Mouse (Mus musculus) spleen, adult 18-20 months (tissue): Measurements from ENCODE around the gene Kif1a.

Source experiments
- DNase-seq, 2 experiments: peaks; one replicate each; pipeline ENCODE4 v3.0.0; 2022; ENCODE audit warnings: mixed read lengths in 2 of 2

Kif1a gene

GRCm38 (mm10) chr1:93101571-93102061, at the start of gene Kif1a:
Gene Kif1a, minus strand, starts transcription at chr1:93101951.
- DNase-seq, result no peak

- no peak for DNase-seq
These were observed 49.3 kb upstream of the Kif1a start for GRCm38 (mm10) chr1:93150907-93151661.

GRCm38 (mm10) chr1:93144176-93144575, 42.4 kb upstream of the Kif1a start:
- no peak for DNase-seq

- DNase-seq, result no peak
These were observed 41.1 kb upstream of the Kif1a start for GRCm38 (mm10) chr1:93142871-93143270.

GRCm38 (mm10) chr1:93139713-93140112, 38.0 kb upstream of the Kif1a start:
- no peak for DNase-seq

- no peak for DNase-seq
These were observed 36.8 kb upstream of the Kif1a start for GRCm38 (mm10) chr1:93138534-93138933.

GRCm38 (mm10) chr1:93135036-93135526, 33.3 kb upstream of the Kif1a start, which contains the start of gene Agxt:
Gene Agxt, plus strand, starts transcription at chr1:93135240.
- no peak for DNase-seq

GRCm38 (mm10) chr1:93132676-93133075, 30.9 kb upstream of the Kif1a start:
- no peak for DNase-seq

- DNase-seq, result no peak
These were observed 28.7 kb upstream of the Kif1a start for GRCm38 (mm10) chr1:93130242-93130983.

GRCm38 (mm10) chr1:93128710-93129349, 27.1 kb upstream of the Kif1a start:
- no peak for DNase-seq

- no peak for DNase-seq
These were observed 26.5 kb upstream of the Kif1a start for GRCm38 (mm10) chr1:93128209-93128608.

- no peak for DNase-seq
These were observed 23.5 kb upstream of the Kif1a start for GRCm38 (mm10) chr1:93125256-93125655.

GRCm38 (mm10) chr1:93124066-93124465, 22.3 kb upstream of the Kif1a start:
- DNase-seq, result no peak

GRCm38 (mm10) chr1:93123179-93123854, 21.6 kb upstream of the Kif1a start:
- DNase-seq, result no peak

GRCm38 (mm10) chr1:93118816-93119215, 17.1 kb upstream of the Kif1a start:
- DNase-seq, result no peak

- no peak for DNase-seq
These were observed 13.7 kb upstream of the Kif1a start for GRCm38 (mm10) chr1:93115471-93115870.

- no peak for DNase-seq
These were observed 13.1 kb upstream of the Kif1a start for GRCm38 (mm10) chr1:93114713-93115463.

- no peak for DNase-seq
These were observed 949 bp upstream of the Kif1a start for GRCm38 (mm10) chr1:93102700-93103099.

GRCm38 (mm10) chr1:93100576-93101491, 917 bp downstream of the Kif1a start:
- no peak for DNase-seq

- DNase-seq, result no peak
These were observed 1.5 kb downstream of the Kif1a start for GRCm38 (mm10) chr1:93100243-93100575.

- DNase-seq, result no peak
These were observed 2.8 kb downstream of the Kif1a start for GRCm38 (mm10) chr1:93098956-93099355.
